Mouse (Mus musculus) E14TG2a.4 (cell line): ENCODE measurements at regions not wholly inside any gene's neighbourhood (a gene's known extent, or its start where the extent isn't known, plus 50 kb on each side); places are given as distances from the start of the nearest gene placed in this dataset.

ENCODE experiments used
- CTCF ChIP-seq: conservative IDR thresholded peaks from 2 replicates; pipeline ENCODE4 v1.5.1; 2014; ENCODE audit warnings: low read length
- NANOG ChIP-seq: IDR thresholded peaks from 2 replicates; pipeline ENCODE4 v1.6.1; 2014; ENCODE audit warnings: borderline replicate concordance, low read length, mixed read lengths

GRCm38 (mm10) chr9:49922162-49922561 lies 123.4 kb upstream of the Ncam1 start:
- TF ChIP-seq CTCF (no peak), NANOG (no peak)
